Mouse (Mus musculus) spleen, adult 2 months (tissue): ENCODE measurements at regions not wholly inside any gene's neighbourhood (a gene's known extent, or its start where the extent isn't known, plus 50 kb on each side); places are given as distances from the start of the nearest gene placed in this dataset.

Experiments used
- DNase-seq, 2 experiments: peaks; one replicate each; pipeline versions ENCODE4 v3.0.0 to v3.0.0-alpha.2; 2012 to 2021; ENCODE audit warnings: low spot score in 2 of 2, low read depth in 1 of 2
- H3K27ac ChIP-seq: fragments of 200-500 bp; 2 replicates; pipeline ENCODE4 v1.5.1; 2012; ENCODE audit warnings: low read length, inconsistent platforms; ENCODE audit not compliant: insufficient read depth
- H3K27me3 ChIP-seq: fragments of 200-500 bp; 2 replicates; pipeline ENCODE4 v1.6.1; 2012; ENCODE audit warnings: mild to moderate bottlenecking, moderate library complexity, low read length, inconsistent platforms; ENCODE audit not compliant: control insufficient read depth, insufficient read depth
- H3K36me3 ChIP-seq: fragments of 200-500 bp; 2 replicates; pipeline ENCODE4 v1.6.1; 2012; ENCODE audit warnings: mild to moderate bottlenecking, low read length, inconsistent platforms; ENCODE audit not compliant: control insufficient read depth, insufficient read depth
- H3K4me1 ChIP-seq: fragments of 200-500 bp; 2 replicates; pipeline ENCODE4 v1.6.1; 2011; ENCODE audit warnings: inconsistent platforms; ENCODE audit not compliant: control insufficient read depth, insufficient read depth, insufficient read length
- H3K4me3 ChIP-seq: fragments of 200-500 bp; 2 replicates; pipeline ENCODE4 v1.5.1; 2011; ENCODE audit warnings: mild to moderate bottlenecking, inconsistent platforms; ENCODE audit not compliant: insufficient read depth, insufficient read length; ENCODE audit errors: extremely low read depth
- CTCF ChIP-seq: fragments of 200-500 bp; IDR thresholded peaks from 2 replicates; pipeline ENCODE4 v1.5.1; 2011; ENCODE audit warnings: mild to moderate bottlenecking, inconsistent platforms; ENCODE audit not compliant: insufficient read depth, insufficient read length, insufficient replicate concordance; ENCODE audit errors: extremely low read depth
- POLR2A ChIP-seq: fragments of 200-500 bp; IDR thresholded peaks from 2 replicates; pipeline ENCODE4 v1.6.1; 2011; ENCODE audit warnings: low read depth, low read length, inconsistent platforms
- WGBS: fragments of 180-500 bp; shearing (Covaris S2); methylation state at CpG from one replicate; pipeline ENCODE4 v1.1.7; 2018; 5-methylcytosine and 5-hydroxymethylcytosine counted together

GRCm38 (mm10) chr11:64236873-64237272 is 157.6 kb upstream of the Cox10 start:
- Histone ChIP-seq H3K27me3 (no peaks in the 10 kb centered on the region), H3K4me3 (no peak overlapping the region), H3K36me3 (no peaks in the 10 kb centered on the region), H3K4me1 (no peaks in the 10 kb centered on the region), H3K27ac (no peak overlapping the region)
- DNase-seq: no peak
- TF ChIP-seq CTCF: no peak
- no peak for TF ChIP-seq POLR2A
- WGBS: 71% methylated on average over 4 of the region's 4 CpGs

- Histone ChIP-seq H3K4me1 (no peaks in the 10 kb centered on the region), H3K27me3 (no peaks in the 10 kb centered on the region), H3K36me3 (no peaks in the 10 kb centered on the region), H3K27ac (no peak overlapping the region), H3K4me3 (no peak overlapping the region)
- no peak for DNase-seq
- TF ChIP-seq POLR2A: no peak
- WGBS: 77% methylated on average over 4 of the region's 4 CpGs
These were observed 150.8 kb upstream of the Cox10 start for GRCm38 (mm10) chr11:64230071-64230470.

GRCm38 (mm10) chr11:64220888-64221287 is 141.6 kb upstream of the Cox10 start:
- TF ChIP-seq CTCF (no peak), POLR2A (no peak)
- no peak for DNase-seq
- Histone ChIP-seq H3K27ac (no peak overlapping the region), H3K27me3 (no peaks in the 10 kb centered on the region), H3K4me3 (no peak overlapping the region), H3K4me1 (no peaks in the 10 kb centered on the region), H3K36me3 (no peaks in the 10 kb centered on the region)
- 89% methylated on average over 4 of the region's 4 CpGs for WGBS

GRCm38 (mm10) chr11:64217181-64217580 is 137.9 kb upstream of the Cox10 start:
- no peak overlapping the region for H3K4me3 ChIP-seq
- WGBS: 76% methylated on average over 2 of the region's 2 CpGs
- no peak overlapping the region for H3K27ac ChIP-seq

GRCm38 (mm10) chr11:64210916-64211315 is 131.6 kb upstream of the Cox10 start:
- Histone ChIP-seq H3K27me3 (no peaks in the 10 kb centered on the region), H3K4me1 (no peaks in the 10 kb centered on the region), H3K4me3 (no peak overlapping the region), H3K27ac (no peak overlapping the region), H3K36me3 (no peaks in the 10 kb centered on the region)
- DNase-seq: no peak
- 41% methylated on average over 3 of the region's 3 CpGs for WGBS
- no peak for TF ChIP-seq POLR2A
- no peak for TF ChIP-seq CTCF

More at GRCm38 (mm10) chr11:64217181-64217580, 137.9 kb upstream of the Cox10 start:
- TF ChIP-seq POLR2A: no peak
- TF ChIP-seq CTCF: no peak
- no peak for DNase-seq
- H3K27me3 ChIP-seq: no peaks in the 10 kb centered on the region
- H3K36me3 ChIP-seq: no peaks in the 10 kb centered on the region
- no peaks in the 10 kb centered on the region for H3K4me1 ChIP-seq

GRCm38 (mm10) chr11:64208306-64208705 is 129.0 kb upstream of the Cox10 start:
- no peak overlapping the region for H3K27ac ChIP-seq
- 66% methylated on average over 2 of the region's 2 CpGs for WGBS
- no peaks in the 10 kb centered on the region for H3K27me3 ChIP-seq
- DNase-seq: no peak
- no peaks in the 10 kb centered on the region for H3K4me1 ChIP-seq
- no peaks in the 10 kb centered on the region for H3K36me3 ChIP-seq
- TF ChIP-seq CTCF (no peak), POLR2A (no peak)
- no peak overlapping the region for H3K4me3 ChIP-seq

- 72% methylated on average over 4 of the region's 4 CpGs for WGBS
- no peak overlapping the region for H3K4me3 ChIP-seq
- TF ChIP-seq CTCF (no peak), POLR2A (no peak)
These were observed 128.1 kb upstream of the Cox10 start for GRCm38 (mm10) chr11:64207358-64207864.

More at GRCm38 (mm10) chr11:64207358-64207864, 128.1 kb upstream of the Cox10 start:
- no peak overlapping the region for H3K27ac ChIP-seq
- H3K27me3 ChIP-seq: no peaks in the 10 kb centered on the region
- H3K36me3 ChIP-seq: no peaks in the 10 kb centered on the region
- DNase-seq: no peak
- no peaks in the 10 kb centered on the region for H3K4me1 ChIP-seq
